Mouse (Mus musculus): ENCODE measurements around the gene Dach1.

Dach1 gene

DNA sequence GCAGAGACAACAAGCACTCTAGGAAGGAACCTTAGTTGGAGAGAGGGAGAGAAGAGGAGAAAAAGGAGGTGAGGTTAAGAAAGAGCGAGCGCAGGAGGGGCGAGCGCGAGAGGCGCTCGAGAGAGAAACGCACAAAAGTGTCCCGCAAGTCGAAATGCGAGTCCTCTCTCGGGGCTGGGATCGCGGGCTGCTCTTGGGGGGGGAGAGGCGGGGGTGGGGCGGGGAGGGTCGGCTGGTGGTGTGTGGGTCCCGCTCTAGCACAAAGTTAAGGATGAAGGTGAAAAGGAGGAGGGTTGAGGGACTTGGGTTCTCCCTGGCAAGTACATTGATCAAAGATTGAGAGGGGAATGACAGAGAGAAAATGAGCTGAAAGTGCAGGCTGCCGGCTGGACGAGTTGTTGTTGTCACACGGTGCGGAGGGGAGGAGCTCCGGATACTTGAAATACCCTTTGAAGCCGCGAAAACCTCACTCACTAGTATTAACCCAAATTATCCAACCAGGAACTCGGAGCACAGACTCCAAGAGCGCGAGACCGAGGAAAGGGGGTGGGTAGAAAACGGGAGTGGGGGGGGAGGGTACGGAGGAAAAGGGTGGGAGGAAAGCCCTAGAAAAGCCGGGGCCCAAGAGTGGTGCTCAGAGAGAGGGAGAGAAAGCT lies at the start of gene Dach1:
Gene Dach1 (minus strand): TSS at position 345 of the 656 bp plus-strand sequence.
- peak; percentile 66 to 79 for DNase-seq

- no peak for DNase-seq
Measured at GRCm38 (mm10) chr14:98200089-98200488, 30.5 kb upstream of the Dach1 start.

DNA sequence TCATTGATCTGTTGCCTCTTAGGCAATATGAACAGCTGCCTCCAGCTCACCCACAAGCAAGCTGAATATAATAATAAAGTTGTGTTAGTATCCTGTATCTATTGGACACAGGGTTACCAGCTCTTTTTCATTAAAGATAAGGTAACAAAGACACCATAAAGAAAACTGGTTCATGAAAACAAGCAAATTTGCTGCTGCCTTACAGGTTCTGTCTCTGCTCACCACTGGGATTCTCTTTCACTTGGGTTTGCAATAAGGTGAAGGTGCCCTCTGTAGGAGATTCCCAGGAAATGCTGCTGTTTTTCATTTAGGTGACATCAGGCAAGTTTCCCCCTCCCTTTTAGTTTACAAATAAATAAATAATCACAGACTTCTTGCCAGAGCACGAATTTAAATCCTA lies 12.0 kb upstream of the Dach1 start:
- peak in 1 of 2 experiments; percentile 6 for DNase-seq

DNA sequence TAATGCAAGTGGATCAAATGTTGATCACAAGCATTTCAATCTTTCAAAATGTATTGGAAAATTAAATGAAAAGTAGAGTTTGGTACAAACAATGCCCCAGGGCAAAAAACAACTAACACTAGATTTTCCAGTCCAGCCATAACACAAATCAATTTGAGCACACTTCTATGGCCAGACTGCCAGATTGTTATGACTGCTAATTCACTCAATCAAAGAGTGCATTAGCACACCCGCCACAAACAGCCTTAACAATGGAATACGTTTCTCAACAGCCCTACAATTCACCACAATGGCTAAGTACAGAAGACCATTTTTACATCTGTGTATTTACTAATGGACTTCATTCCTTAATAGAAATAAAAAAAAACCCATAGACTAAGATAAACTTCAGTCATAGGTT lies 4.3 kb upstream of the Dach1 start:
- no peak for DNase-seq

GRCm38 (mm10) chr14:98172394-98172905 lies 2.9 kb upstream of the Dach1 start:
- DNase-seq: no peak

DNA sequence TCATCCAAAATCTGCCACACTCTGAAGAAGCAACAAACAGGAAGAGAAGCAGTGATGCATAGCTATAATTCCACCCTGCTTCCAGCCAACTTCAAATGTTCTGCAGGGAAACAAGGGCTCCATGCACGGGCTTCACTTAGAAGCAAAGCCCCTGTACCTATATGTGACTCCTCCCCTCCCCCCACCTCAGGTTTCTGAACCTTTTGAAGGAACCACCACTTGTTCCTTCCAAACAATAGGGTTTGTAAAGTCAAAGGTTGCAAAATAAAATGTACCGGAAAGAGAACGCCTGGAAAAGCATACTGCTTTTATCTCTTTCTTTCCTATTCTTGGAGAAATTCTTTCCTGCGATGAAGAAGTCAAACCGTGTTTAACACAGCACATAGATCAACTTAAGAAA lies 2.3 kb upstream of the Dach1 start:
- DNase-seq: no peak

- peak; percentile 64 to 67 for DNase-seq
Measured at GRCm38 (mm10) chr14:98168908-98169401, 610 bp downstream of the Dach1 start.

GRCm38 (mm10) chr14:98168039-98168907 lies 1.3 kb downstream of the Dach1 start:
- DNase-seq: peak; percentile 57 to 65

DNA sequence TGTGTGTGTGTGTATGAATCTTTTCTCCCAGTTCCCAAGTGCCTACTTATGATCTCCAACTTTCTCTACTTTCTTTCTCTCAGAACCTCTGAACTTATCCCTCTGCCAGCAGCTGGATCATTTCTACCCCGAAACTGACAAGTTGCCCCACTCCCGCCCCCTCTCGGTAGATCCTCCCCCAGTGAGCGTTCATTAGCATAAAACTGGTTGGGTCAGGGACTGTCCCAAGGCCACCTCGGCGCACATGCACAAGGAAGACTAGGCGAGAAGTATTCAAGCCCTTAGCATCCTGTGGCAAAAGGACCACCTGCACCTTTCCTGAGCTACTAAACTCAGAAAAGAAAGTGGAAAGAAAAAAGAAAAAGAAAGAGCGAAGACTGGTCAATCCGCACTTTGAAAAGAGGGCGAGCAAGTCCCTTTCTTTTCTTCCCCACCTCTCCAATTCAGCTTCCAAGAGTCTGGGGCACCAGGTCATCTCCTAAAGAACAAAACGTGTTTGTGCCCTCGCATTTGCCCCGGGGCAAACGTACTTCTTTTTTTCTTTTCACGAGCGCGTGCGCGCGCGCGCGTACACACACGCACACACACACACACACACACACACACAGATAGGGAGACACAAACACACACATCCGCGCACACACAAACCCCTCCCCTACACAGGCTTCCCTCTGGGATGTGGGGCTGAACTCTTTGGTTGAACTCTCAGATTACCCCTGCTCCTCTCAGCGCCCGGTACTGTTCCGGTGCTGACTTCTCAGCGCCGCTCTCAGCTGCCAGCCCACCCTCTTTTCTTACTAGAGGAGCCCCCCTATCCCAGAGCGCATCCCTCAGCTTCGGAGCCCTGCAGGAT lies 2.2 kb downstream of the Dach1 start:
- DNase-seq: peak; percentile 71 to 77

DNA sequence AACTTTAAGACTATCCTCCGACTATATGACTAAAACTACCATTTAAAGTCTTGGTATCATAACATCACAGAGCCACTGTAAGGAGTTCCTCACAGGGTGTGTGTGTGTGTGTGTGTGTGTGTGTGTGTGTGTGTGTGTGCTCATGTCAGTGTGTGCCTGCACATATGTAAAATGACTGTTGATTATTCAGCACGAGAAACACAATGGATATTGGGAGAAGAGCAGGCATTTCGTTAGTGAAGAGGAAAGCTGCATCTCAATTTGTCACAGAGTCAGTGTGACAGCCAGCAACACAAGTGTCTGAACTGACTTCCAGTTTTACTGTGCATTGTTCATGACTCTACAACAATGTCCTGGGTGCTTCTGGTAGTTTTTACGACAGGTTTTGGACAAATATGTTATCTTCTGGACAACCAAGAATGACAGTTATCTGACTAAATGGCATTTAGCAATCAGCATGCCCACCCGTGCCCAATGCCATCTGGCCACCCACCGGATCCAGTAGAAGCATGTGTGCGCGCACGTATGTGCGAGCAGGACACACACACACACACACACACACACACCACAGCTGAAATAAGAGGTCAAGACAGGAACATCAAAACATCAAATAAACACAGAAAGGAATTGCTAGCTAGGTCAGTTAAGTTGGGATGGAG lies 3.1 kb downstream of the Dach1 start:
- DNase-seq: peak in 1 of 2 experiments; percentile 19

DNA sequence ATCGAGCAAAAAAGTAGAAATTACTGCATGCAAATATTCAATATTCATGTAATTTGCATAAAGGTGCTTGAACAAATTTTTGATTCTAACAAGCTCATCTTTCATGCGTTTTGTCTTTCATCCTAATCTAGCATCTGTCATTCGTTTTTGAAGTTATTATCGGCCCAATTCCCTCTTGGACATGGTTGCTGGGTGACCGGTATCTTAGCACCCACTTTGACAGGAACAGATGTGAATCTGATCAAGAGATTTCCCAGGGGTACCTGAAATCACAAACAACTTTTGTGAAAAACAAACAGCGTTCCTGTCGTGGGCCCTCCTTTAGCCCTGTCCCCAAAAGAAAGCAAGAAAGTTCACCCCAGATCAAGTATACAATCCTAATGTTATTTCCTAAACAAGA lies 12.8 kb downstream of the Dach1 start:
- DNase-seq: no peak

DNA sequence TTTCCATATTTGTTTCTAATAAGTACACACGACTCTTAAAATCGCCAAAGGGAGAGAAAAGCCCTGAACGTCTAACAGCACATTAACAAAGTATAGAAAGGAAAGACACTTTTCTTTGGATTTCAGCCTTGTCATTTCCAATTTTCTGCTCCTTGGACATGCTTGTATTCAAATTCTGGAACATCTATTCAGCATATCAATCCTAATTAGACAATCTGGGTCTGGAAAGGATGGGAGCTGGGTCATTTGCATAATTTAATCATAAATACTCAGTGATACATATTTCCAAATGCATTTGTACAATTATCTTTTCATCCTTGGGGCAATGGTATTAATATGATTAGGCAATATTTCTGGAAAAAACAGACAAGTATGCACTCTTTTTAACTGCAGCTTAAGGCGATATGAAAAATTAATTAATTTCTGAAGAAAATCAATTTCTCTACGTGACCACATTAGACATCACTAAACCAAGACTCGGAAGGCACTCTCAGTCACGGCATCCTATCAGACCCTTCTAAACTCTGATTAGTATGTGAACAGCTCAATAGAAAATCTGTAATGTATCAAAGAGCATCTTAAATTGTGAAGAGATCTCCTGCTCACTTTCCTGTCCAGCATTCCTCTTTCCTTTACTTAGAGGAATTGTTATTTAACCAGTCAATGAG lies 13.7 kb downstream of the Dach1 start:
- no peak for DNase-seq

GRCm38 (mm10) chr14:98154832-98155422 lies 14.6 kb downstream of the Dach1 start:
- no peak for DNase-seq

GRCm38 (mm10) chr14:98141758-98142157 lies 27.8 kb downstream of the Dach1 start:
- no peak for DNase-seq

DNA sequence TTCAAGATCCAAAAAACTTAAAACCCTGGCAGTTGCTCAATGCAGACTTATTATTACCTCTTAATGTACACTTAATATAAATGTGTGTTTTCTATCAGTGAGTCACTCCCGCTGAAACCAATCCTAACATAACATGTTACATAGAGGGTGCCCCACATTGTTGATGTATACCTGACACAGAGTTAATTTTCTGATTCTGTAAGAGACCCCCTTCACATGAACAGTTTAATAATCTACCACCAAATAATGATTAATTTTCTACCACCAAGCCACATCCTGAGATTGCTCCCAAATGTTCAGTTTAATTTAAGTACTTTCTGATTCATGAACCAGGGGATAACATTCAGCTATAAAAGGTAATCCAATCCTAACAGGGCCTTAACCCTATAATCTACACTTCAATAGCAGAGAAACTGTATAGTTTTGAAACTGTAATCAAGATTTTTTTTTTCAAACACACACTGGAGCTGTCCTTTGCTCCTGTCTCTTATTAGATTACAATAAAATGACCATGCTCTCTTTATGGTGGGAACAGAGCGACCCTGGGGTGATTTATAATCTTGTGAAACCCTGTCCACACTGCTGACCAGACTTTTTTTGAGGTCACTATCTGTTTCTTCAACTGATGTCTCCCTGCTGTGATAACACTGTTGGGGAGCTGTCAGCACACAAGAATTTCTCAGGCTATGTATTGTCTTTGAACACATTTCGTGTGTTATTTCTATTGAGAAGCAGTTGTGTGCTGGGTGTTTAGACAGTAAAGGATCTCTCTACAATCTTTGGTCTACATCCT lies 30.5 kb downstream of the Dach1 start:
- no peak for DNase-seq

DNA sequence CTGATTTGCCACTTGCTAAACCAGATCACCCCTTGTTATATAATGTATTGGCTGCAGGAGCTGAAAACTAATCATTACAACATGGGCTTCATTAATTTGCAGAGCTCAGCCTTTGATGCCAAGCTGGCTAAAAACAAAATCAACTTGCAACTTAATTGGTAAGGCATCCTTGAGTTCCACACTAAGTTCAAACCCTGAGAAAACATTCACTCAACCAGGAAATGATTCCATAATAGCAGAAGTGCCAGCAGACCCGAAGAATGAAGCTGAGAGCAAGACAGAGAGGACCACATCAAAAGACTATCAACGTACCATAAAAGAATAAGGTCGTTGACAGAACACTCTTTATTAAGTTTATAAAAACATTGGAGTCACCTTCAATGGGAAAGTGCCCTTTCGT lies 35.0 kb downstream of the Dach1 start:
- no peak for DNase-seq

- DNase-seq: no peak
Measured at GRCm38 (mm10) chr14:98123032-98123431, 46.5 kb downstream of the Dach1 start.

- DNase-seq: no peak
Measured at GRCm38 (mm10) chr14:98116627-98117026, 52.9 kb downstream of the Dach1 start.

DNA sequence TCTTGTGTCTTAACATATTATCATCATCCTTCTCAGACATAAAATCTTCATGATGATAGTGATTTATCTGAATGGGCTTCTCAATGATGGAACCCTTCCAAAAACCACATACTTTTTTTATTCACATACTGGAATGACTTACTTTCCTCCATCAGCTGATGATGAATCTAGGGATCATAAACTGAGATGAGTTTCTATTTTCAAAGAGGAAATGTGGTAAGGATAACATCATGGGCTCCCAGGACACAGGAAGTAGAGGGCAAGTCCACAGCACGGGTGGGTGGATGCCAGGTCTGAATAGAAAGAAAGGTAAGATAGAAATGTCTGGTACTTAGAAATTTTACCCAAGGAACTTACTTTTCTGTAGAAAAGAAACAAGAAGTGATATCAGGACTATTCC lies 56.5 kb downstream of the Dach1 start:
- no peak for DNase-seq

- DNase-seq: no peak
Measured at GRCm38 (mm10) chr14:98109929-98110328, 59.6 kb downstream of the Dach1 start.
